Mouse (Mus musculus) thymus, postnatal 36 days (tissue): Measurements from ENCODE around the gene Eno4.
"Not testable (repeated sequence)": the region's sequence is repeated elsewhere in the genome, so short reads cannot be mapped to it uniquely, and the experiment has no call there.

Experiments used
- DNase-seq, 2 experiments: peaks; one replicate each; pipeline ENCODE4 v3.0.0; 2022; ENCODE audit warnings: mixed read lengths in 2 of 2

The Eno4 gene

GRCm38 (mm10) chr19:58942841-58943828, at the start of gene Eno4, which contains the start of gene Hspa12a:
Gene Eno4, plus strand, starts transcription at chr19:58943425.
Gene Hspa12a, minus strand, starts transcription at chr19:58943654.
- peak; percentile 93 to 94 for DNase-seq

- DNase-seq = no peak
These were observed 47.0 kb upstream of the Eno4 start for GRCm38 (mm10) chr19:58896216-58896615.

GRCm38 (mm10) chr19:58900471-58900870, 42.8 kb upstream of the Eno4 start:
- not testable (repeated sequence) for DNase-seq

- no peak for DNase-seq
These were observed 39.9 kb upstream of the Eno4 start for GRCm38 (mm10) chr19:58903079-58903898.

- peak; percentile 43 to 68 for DNase-seq
These were observed 39.3 kb upstream of the Eno4 start for GRCm38 (mm10) chr19:58903899-58904327.

- no peak for DNase-seq
These were observed 36.5 kb upstream of the Eno4 start for GRCm38 (mm10) chr19:58906685-58907084.

- DNase-seq = no peak
These were observed 35.2 kb upstream of the Eno4 start for GRCm38 (mm10) chr19:58908018-58908417.

- DNase-seq = peak; percentile 16 to 27
These were observed 32.3 kb upstream of the Eno4 start for GRCm38 (mm10) chr19:58910941-58911368.

- DNase-seq = peak; percentile 58 to 63
These were observed 31.8 kb upstream of the Eno4 start for GRCm38 (mm10) chr19:58911386-58911785.

- DNase-seq = no peak
These were observed 29.9 kb upstream of the Eno4 start for GRCm38 (mm10) chr19:58913301-58913700.

- DNase-seq = no peak
These were observed 24.6 kb upstream of the Eno4 start for GRCm38 (mm10) chr19:58918597-58918996.

GRCm38 (mm10) chr19:58919148-58919547, 24.1 kb upstream of the Eno4 start:
- DNase-seq = no peak

- no peak for DNase-seq
These were observed 12.0 kb upstream of the Eno4 start for GRCm38 (mm10) chr19:58931081-58931800.

- DNase-seq = no peak
These were observed 10.2 kb upstream of the Eno4 start for GRCm38 (mm10) chr19:58933062-58933461.

GRCm38 (mm10) chr19:58945959-58946358, 2.7 kb downstream of the Eno4 start:
- no peak for DNase-seq

GRCm38 (mm10) chr19:58951521-58951920, 8.3 kb downstream of the Eno4 start:
- DNase-seq = no peak

GRCm38 (mm10) chr19:58952236-58952635, 9.0 kb downstream of the Eno4 start:
- no peak for DNase-seq

- DNase-seq = no peak
These were observed 11.6 kb downstream of the Eno4 start for GRCm38 (mm10) chr19:58954779-58955178.

GRCm38 (mm10) chr19:58963011-58963410, 19.8 kb downstream of the Eno4 start:
- no peak for DNase-seq

- DNase-seq = no peak
These were observed 25.7 kb downstream of the Eno4 start for GRCm38 (mm10) chr19:58968731-58969506.

GRCm38 (mm10) chr19:58970826-58971225, 27.6 kb downstream of the Eno4 start:
- no peak for DNase-seq

- no peak for DNase-seq
These were observed 30.9 kb downstream of the Eno4 start for GRCm38 (mm10) chr19:58974126-58974525.
